Mouse (Mus musculus): ENCODE data around the gene Lrrc9. TPM values are rescaled to one million over a fixed set of nuclear protein-coding genes. Genes with fewer than 3 reads are reported as not detected.
A peak's percentile ranks its signal among the peaks of the same experiment; 100 is the strongest.

Gene Lrrc9
- polyA plus RNA-seq, 1 experiment = not detected

- TF ChIP-seq MAX (IDR thresholded peaks at IDR 0.05; ENCODE audit: low read depth) (no peak), TCF12 (IDR thresholded peaks at IDR 0.05; ENCODE audit: insufficient read depth, poor library complexity, severe bottlenecking) (no peak)
- no peaks in the 10 kb centered on the region for H3K27me3 ChIP-seq (ENCODE audit: control insufficient read depth, insufficient read depth, insufficient read length)
- H3K4me2 ChIP-seq (ENCODE audit: low read depth) = no peak overlapping the region
Observed at GRCm38 (mm10) chr12:72533986-72534385, 92.3 kb downstream of the Lrrc9 start.

GRCm38 (mm10) chr12:72535599-72535998 lies 93.9 kb downstream of the Lrrc9 start:
- Histone ChIP-seq H3K79me2 (ENCODE audit: control insufficient read depth, insufficient read depth) (peaks cover 17% of the 10 kb centered on the region), H3K4me2 (ENCODE audit: low read depth) (peak overlapping the region; percentile 71), H3ac (ENCODE audit: control insufficient read depth, insufficient read length) (no peak overlapping the region), H3K36me3 (ENCODE audit: control insufficient read depth, insufficient read depth) (no peaks in the 10 kb centered on the region), H3K27me3 (ENCODE audit: control insufficient read depth, insufficient read depth, insufficient read length) (no peaks in the 10 kb centered on the region), H3K4me3 (peak overlapping the region; percentile 42)
- TF ChIP-seq TCF3 (IDR thresholded peaks at IDR 0.05; ENCODE audit: insufficient read length, low read depth) = no peak
- TF ChIP-seq MYOG (IDR thresholded peaks at IDR 0.05; ENCODE audit: control insufficient read depth in 1 of 3, insufficient read depth in 1 of 3, insufficient read length in 2 of 3, low read depth in 2 of 3) = no peak
- no peak for TF ChIP-seq MAX (IDR thresholded peaks at IDR 0.05; ENCODE audit: low read depth)
- no peak for TF ChIP-seq USF1 (IDR thresholded peaks at IDR 0.05; ENCODE audit: low read depth)

More at GRCm38 (mm10) chr12:72533986-72534385, 92.3 kb downstream of the Lrrc9 start:
- H3ac ChIP-seq (ENCODE audit: control insufficient read depth, insufficient read length) = no peak overlapping the region
- no peak overlapping the region for H3K4me3 ChIP-seq
- H3K36me3 ChIP-seq (ENCODE audit: control insufficient read depth, insufficient read depth) = no peaks in the 10 kb centered on the region
- H3K79me2 ChIP-seq (ENCODE audit: control insufficient read depth, insufficient read depth) = peaks cover 17% of the 10 kb centered on the region

- peak within 1 kb of the TSS; percentile 42 for H3K4me3 ChIP-seq
Observed at GRCm38 (mm10) chr12:72536021-72536597, 94.4 kb downstream of the Lrrc9 start, which contains the start of gene Pcnx4. TSS of gene Pcnx4 (plus strand) at chr12:72536383.

GRCm38 (mm10) chr12:72538571-72538970 lies 96.9 kb downstream of the Lrrc9 start:
- H3K79me2 ChIP-seq (ENCODE audit: control insufficient read depth, insufficient read depth) = peaks cover 17% of the 10 kb centered on the region
- H3K27me3 ChIP-seq (ENCODE audit: control insufficient read depth, insufficient read depth, insufficient read length) = no peaks in the 10 kb centered on the region
- H3K4me2 ChIP-seq (ENCODE audit: low read depth) = peak overlapping the region; percentile 10
- H3K36me3 ChIP-seq (ENCODE audit: control insufficient read depth, insufficient read depth) = no peaks in the 10 kb centered on the region
- no peak overlapping the region for H3K4me3 ChIP-seq
- no peak for TF ChIP-seq SRF (IDR thresholded peaks at IDR 0.05; ENCODE audit: control insufficient read depth, insufficient read length, low read depth)
- no peak for TF ChIP-seq MYOG (IDR thresholded peaks at IDR 0.05; ENCODE audit: control insufficient read depth in 1 of 3, insufficient read depth in 1 of 3, insufficient read length in 2 of 3, low read depth in 2 of 3)
- no peak for TF ChIP-seq POLR2AphosphoS2 (IDR thresholded peaks at IDR 0.05; ENCODE audit: insufficient read length, low read depth)
- no peak for TF ChIP-seq TCF12 (IDR thresholded peaks at IDR 0.05; ENCODE audit: insufficient read depth, poor library complexity, severe bottlenecking)
- TF ChIP-seq TCF3 (IDR thresholded peaks at IDR 0.05; ENCODE audit: insufficient read length, low read depth) = no peak
- no peak for TF ChIP-seq REST (IDR thresholded peaks at IDR 0.05; ENCODE audit: insufficient read depth, insufficient read length)
- no peak for TF ChIP-seq MYOD1 (IDR thresholded peaks at IDR 0.05; ENCODE audit: control insufficient read depth in 1 of 3, insufficient read length in 2 of 3, low read depth in 2 of 3)
- no peak for TF ChIP-seq CEBPB (IDR thresholded peaks at IDR 0.05; ENCODE audit: insufficient read depth, poor library complexity, severe bottlenecking)
- TF ChIP-seq MAX (IDR thresholded peaks at IDR 0.05; ENCODE audit: low read depth) = no peak
- no peak for TF ChIP-seq USF1 (IDR thresholded peaks at IDR 0.05; ENCODE audit: low read depth)
- no peak for TF ChIP-seq POLR2A (IDR thresholded peaks at IDR 0.05; ENCODE audit: insufficient read length, low read depth)
- TF ChIP-seq E2F4 (IDR thresholded peaks at IDR 0.05; ENCODE audit: insufficient read depth) = no peak
- H3ac ChIP-seq (ENCODE audit: control insufficient read depth, insufficient read length) = no peak overlapping the region

More at GRCm38 (mm10) chr12:72536021-72536597, 94.4 kb downstream of the Lrrc9 start, which contains the start of gene Pcnx4:
- Histone ChIP-seq H3K79me2 (ENCODE audit: control insufficient read depth, insufficient read depth) (peaks cover 17% of the 10 kb centered on the region), H3K4me2 (ENCODE audit: low read depth) (peak within 1 kb of the TSS; percentile 75), H3ac (ENCODE audit: control insufficient read depth, insufficient read length) (no peak within 1 kb of the TSS), H3K36me3 (ENCODE audit: control insufficient read depth, insufficient read depth) (no peaks in the 10 kb centered on the region), H3K27me3 (ENCODE audit: control insufficient read depth, insufficient read depth, insufficient read length) (no peaks in the 10 kb centered on the region)
- TF ChIP-seq MYOD1 (IDR thresholded peaks at IDR 0.05; ENCODE audit: control insufficient read depth in 1 of 3, insufficient read length in 2 of 3, low read depth in 2 of 3) (peak in 1 of 3 experiments; percentile 39), POLR2AphosphoS2 (IDR thresholded peaks at IDR 0.05; ENCODE audit: insufficient read length, low read depth) (peak; percentile 98), E2F4 (IDR thresholded peaks at IDR 0.05; ENCODE audit: insufficient read depth) (no peak), POLR2A (IDR thresholded peaks at IDR 0.05; ENCODE audit: insufficient read length, low read depth) (peak; percentile 95), TCF3 (IDR thresholded peaks at IDR 0.05; ENCODE audit: insufficient read length, low read depth) (no peak), USF1 (IDR thresholded peaks at IDR 0.05; ENCODE audit: low read depth) (peak; percentile 1), REST (IDR thresholded peaks at IDR 0.05; ENCODE audit: insufficient read depth, insufficient read length) (no peak), MYOG (IDR thresholded peaks at IDR 0.05; ENCODE audit: control insufficient read depth in 1 of 3, insufficient read depth in 1 of 3, insufficient read length in 2 of 3, low read depth in 2 of 3) (peak in 1 of 3 experiments; percentile 68)

GRCm38 (mm10) chr12:72554347-72554746 lies 112.7 kb downstream of the Lrrc9 start:
- TF ChIP-seq REST (IDR thresholded peaks at IDR 0.05; ENCODE audit: insufficient read depth, insufficient read length) (no peak), MAX (IDR thresholded peaks at IDR 0.05; ENCODE audit: low read depth) (no peak), E2F4 (IDR thresholded peaks at IDR 0.05; ENCODE audit: insufficient read depth) (no peak), USF1 (IDR thresholded peaks at IDR 0.05; ENCODE audit: low read depth) (no peak), POLR2AphosphoS2 (IDR thresholded peaks at IDR 0.05; ENCODE audit: insufficient read length, low read depth) (no peak), MYOD1 (IDR thresholded peaks at IDR 0.05; ENCODE audit: control insufficient read depth in 1 of 3, insufficient read length in 2 of 3, low read depth in 2 of 3) (no peak), CEBPB (IDR thresholded peaks at IDR 0.05; ENCODE audit: insufficient read depth, poor library complexity, severe bottlenecking) (no peak), TCF12 (IDR thresholded peaks at IDR 0.05; ENCODE audit: insufficient read depth, poor library complexity, severe bottlenecking) (no peak), SRF (IDR thresholded peaks at IDR 0.05; ENCODE audit: control insufficient read depth, insufficient read length, low read depth) (no peak), POLR2A (IDR thresholded peaks at IDR 0.05; ENCODE audit: insufficient read length, low read depth) (no peak), TCF3 (IDR thresholded peaks at IDR 0.05; ENCODE audit: insufficient read length, low read depth) (no peak), MYOG (IDR thresholded peaks at IDR 0.05; ENCODE audit: control insufficient read depth in 1 of 3, insufficient read depth in 1 of 3, insufficient read length in 2 of 3, low read depth in 2 of 3) (no peak)
- Histone ChIP-seq H3K36me3 (ENCODE audit: control insufficient read depth, insufficient read depth) (peaks cover 5% of the 10 kb centered on the region), H3K27me3 (ENCODE audit: control insufficient read depth, insufficient read depth, insufficient read length) (no peaks in the 10 kb centered on the region), H3K79me2 (ENCODE audit: control insufficient read depth, insufficient read depth) (no peaks in the 10 kb centered on the region), H3K4me3 (no peak overlapping the region), H3ac (ENCODE audit: control insufficient read depth, insufficient read length) (no peak overlapping the region), H3K4me2 (ENCODE audit: low read depth) (no peak overlapping the region)

All from myocyte (in vitro differentiated cells).